Mouse (Mus musculus): Measurements from ENCODE around the gene Tox3.
A peak's percentile ranks its signal among the peaks of the same experiment; 100 is the strongest.

The Tox3 gene

DNA sequence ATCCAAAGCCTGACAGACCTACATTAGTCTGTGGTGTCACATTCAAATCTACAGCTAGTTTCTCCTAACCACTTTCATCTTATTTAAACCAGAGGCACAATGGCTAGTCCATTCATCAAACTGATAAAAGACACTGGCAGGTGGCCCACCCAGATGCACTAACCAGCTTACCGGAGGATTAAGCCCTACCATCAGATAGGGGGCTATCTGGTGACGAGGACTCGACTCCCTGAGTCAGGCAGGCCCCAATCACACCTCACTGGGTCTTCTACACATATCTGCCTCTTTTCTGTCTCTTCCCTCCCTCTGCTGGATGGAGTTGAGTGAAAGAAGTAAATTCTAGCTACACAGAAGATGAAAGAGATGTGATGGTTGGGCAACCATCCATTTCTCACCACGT lies 24.3 kb downstream of the Tox3 start:
- DNase-seq (ENCODE audit: low spot score) = no peak

DNA sequence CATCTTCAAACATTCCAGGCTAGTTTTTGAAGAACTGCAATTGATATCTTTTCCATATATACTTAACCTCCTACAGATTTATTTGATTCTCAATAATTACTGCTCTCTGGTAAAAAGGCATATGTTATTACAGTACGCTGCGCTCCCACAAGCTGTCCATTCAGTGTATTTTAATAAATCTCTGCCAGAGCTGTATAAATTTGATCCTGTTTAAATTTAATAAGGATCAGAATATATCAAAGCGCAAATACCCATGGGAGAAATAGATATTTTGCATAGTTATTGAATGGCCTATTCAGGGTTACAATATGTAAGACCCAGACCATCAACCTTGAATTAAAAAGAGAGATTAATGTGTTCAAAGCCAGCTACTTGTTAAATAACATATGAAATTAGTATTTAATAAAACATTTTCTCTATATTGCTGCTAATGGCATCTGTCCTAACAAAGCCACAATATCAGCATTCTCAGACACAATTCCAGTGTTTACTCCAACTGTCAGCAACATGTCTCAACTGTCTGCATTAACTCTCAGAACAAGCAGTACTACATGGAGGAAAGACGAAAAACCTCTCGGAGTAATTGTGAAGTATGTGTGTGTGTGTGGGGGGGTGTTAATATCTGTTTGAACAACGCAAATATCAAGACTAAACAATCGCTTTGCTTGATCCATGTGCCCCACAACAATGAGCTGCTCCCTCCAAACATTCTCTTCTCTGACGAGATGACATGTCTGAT lies 25.3 kb downstream of the Tox3 start:
- DNase-seq (ENCODE audit: low spot score) = no peak

DNA sequence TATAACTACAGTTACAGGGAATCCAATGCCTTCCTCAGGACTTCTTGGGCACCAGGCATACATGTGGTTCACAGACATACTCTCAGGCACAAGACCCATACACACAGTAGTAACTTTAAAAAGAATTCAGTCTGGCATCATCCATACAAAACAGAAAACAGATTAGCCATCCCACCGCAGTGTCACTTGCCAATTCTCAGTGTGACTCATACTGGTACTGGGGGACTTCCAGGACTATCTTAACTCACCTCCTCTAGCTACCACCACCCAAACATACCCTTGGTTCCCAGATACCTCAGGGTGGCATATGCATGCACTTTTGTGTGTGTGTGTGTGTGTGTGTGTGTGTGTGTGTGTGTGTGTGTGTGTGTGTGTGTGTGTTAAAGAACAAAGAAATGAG lies 26.9 kb downstream of the Tox3 start:
- DNase-seq (ENCODE audit: low spot score) = no peak

DNA sequence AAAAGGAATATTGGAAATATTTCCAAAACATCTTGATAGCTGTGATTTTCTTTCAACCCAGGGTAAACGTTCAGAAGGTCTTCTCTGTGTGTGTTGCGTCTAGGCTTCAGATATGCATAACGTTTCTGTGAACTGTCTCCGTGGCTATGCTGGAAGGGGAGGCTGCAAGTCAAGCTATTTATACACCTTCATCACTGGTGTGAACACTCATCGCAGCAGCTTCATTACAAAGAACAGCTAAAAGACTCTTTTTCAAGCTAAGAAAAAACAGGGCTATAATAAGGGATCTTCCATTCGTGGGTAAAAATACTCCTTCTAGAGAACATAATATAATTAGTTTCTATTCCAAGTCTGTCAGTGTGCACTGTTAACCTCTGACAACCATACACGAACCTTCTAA lies 33.8 kb downstream of the Tox3 start:
- DNase-seq (ENCODE audit: low spot score) = no peak

DNA sequence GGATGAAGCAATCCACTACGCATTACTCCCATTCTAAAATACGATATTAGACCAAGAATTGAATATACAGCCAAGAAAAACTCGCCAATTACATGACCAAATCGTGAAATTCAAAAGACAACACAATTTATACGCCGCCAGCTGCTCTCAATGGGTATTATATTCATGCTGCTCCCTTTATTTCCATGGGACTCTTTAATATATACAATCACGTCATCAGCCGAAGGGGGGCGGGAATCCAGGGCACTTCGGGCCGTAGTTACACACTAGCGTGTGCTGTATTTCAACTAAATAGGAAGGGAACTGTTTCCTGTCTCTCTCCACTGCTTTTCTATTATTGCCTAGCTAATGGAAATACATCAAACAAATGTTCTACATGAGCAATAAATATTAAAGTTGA lies 45.2 kb downstream of the Tox3 start:
- DNase-seq (ENCODE audit: low spot score) = peak; percentile 38

DNA sequence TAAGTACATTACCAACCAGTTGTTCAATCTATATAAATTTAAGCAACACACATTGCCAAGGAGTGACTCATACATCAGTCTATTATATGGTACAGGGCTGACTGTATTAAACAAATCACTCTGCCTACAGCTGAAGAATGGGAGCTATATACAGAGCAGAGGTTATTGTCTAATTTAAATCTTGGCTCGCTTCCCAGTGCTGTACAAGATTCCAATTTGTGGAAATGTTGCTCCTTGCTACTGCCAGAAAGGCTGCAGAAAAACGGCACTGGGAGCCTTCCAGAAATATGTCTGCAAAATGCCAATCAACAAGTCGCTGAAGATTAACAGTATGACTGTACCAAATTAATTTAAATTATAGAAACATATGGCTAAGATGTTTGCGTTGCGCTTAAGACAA lies 45.9 kb downstream of the Tox3 start:
- no peak for DNase-seq (ENCODE audit: low spot score)

DNA sequence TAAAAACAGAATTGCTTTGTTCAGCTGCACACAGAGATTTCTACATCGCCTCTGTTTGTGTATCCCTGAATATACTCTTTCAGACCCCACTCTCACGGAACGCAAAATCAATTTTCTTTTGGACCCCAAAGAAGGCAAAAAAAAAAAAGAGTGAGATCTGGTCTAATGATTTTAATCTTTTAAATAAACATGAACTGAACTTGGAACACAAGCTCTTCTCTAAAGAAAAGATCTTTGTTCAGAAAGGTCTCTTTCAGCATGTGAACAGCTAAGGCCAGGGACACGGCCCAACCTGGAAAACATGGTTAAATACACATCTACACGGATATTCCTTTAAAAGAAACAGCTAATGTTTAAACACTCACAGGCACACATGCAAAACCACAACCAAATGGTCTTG lies 46.6 kb downstream of the Tox3 start:
- DNase-seq (ENCODE audit: low spot score) = no peak

DNA sequence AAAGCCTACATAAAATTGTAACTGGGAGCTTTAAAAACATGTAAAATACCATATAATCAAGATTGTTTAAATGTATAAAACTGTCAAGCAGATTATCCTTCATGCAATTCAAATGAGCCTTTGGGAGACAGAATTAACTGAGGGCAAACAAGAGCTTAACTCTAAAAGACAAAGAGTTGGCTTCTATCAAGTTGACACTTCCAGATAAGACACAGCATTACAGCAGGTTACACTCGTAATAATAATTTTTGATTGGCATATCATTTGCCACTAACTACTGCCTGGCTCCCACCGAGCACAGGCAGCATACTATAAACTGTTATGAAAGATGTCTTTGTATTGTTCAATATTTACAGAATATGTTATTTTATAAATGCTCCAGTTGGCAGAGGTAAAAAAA lies 47.2 kb downstream of the Tox3 start:
- no peak for DNase-seq (ENCODE audit: low spot score)

DNA sequence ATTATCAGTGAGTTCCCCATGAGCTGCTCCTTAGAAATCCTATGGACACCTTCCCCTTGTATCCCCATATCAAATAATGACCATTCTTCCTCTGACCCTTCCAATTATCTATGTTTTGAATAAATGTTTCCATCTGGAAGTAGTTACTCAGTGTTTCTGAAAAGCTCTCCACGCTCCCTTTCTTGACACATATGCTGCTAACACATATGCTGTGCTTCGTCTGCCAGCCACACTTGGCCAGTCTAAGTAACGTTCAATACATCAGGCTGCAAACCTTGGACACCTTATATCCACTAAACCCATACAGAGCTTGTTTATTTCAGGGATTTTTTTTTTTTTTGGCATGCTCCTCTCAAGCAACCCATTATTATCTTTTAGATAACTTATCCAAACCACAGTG lies 54.1 kb downstream of the Tox3 start:
- DNase-seq (ENCODE audit: low spot score) = no peak

DNA sequence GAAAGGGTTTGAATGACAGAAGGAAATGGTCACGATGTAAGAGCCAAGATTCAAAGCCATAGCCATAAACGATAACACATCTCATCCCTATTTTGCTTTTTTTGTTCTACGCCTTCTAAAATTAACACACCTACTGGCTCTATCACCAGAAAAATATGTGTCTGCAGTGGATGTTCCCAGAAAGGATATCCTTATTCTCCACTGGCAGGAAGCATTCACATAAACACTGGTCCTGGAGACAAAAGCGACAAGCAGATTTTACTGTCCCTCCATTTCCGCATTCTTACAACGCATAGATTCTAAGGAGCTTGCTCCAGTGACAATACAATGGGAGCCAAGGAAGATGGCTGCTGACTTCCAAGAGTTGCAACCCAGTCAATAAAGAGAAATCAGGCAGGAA lies 57.3 kb downstream of the Tox3 start:
- peak; percentile 7 for DNase-seq (ENCODE audit: low spot score)

DNA sequence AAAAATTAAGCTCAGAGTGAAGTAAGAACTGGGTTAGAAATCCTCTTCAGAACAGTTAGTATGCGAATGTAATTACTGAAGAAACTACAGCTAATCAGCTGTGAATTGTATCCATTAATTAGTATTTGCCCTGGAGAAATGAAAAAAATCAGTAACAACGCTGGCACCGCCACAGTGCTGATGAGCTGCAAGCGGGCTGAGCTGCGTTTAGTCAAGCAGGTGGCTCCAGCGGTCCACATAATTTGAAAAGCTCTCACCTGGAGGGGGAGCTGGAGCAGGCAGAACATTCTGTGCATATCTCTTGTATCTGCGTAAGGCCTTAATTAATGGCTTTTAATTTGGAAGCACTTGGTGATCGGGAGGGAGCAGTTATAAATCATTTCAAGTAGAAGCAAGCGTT lies 71.4 kb downstream of the Tox3 start:
- DNase-seq (ENCODE audit: low spot score) = no peak

DNA sequence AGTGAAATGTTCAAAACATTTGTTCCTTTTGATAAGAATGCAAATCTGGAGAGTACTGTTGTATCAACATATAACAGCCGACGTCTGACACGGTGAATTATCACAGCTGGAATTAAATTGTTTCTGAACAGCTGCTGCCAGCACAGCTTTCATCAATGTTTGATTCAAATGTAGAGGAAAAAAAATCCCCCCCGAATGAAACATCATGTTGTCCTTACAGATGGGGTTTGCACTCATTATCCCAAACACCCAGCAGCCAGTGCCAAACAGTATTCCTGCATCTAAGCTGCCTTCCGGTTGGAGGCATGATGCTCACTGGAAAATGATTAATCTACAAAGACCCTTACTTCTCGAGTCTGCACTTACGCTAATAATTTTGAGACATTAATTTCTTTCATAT lies 75.0 kb downstream of the Tox3 start:
- no peak for DNase-seq (ENCODE audit: low spot score)

DNA sequence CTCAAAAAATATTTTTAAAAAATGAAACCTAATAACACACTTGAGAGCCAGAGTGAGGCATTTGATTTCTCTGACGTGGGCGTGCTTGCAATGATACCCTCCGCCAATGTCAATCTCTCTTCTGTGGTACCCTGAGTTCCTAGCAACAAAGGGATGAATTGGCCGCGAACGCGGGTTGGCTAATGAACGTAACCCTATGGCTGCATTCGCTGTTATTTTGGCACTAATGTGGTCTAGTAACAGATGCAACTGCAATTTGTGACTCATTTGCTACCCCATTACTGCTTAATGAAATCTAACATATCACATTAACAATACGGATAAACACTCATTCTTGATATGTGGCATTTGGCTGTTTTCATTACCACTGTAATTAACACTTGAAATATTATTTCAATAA lies 76.2 kb downstream of the Tox3 start:
- DNase-seq (ENCODE audit: low spot score) = no peak

DNA sequence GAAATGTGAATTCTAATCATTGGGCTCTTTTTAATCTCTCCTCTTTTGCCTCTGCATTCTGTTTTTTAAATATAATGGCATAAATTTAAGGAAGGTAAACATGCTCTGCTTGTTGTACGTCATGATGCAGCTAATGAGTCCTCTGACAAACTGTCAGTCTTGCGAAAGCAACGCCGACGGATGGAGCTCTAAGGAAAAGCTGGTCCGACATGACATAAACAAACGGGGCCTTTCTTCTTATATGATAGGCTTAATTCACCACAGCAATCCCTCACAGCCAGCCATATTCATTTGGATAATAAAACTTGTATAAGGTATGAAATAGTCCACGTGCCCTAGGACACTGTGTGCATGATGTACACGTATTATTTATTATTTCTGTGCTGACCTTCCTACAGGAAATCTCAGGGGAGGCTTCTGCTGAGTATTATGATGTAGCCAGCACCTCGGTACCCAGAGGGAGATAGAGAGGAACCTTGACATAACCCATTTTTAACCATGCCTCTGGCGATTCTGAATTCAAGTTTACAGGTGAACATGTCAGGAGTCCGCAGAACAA lies 80.4 kb downstream of the Tox3 start:
- no peak for DNase-seq (ENCODE audit: low spot score)

DNA sequence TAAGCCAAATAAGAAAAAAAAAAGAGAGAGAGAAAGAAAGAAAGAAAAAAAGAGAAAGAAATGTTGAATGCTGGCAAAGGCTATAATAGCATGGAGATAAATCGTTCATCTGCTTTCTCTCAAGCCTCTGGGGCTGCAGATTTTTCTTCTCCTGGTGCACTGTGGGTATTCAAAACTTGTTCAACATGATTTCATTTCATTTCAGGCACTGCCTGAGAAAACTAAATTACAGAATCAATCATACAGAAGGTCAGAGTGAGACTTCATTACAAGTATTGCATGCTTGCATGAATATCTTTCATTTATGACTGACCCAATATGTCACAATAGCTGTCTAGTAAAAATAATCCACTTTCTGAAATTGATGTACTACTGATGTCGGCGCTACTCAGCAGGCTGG lies 81.2 kb downstream of the Tox3 start:
- DNase-seq (ENCODE audit: low spot score) = no peak

DNA sequence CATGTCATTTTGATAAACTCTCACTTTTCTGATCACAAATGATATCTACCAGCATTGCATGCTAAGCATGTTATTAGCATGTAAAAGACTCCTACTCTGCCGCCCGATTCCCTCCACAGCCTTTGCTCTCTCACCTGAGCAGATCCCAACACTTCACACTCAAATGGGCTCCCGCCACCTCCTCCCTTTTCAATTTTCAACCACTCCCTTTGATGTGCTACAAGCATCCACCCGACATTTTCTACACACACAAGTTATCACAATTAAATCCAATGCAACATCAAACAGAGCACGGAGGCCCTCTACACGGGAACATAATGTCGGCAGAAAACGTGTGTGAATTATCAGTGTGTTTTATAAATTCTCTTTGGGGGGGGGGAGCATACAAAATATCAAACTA lies 81.9 kb downstream of the Tox3 start:
- DNase-seq (ENCODE audit: low spot score) = no peak

DNA sequence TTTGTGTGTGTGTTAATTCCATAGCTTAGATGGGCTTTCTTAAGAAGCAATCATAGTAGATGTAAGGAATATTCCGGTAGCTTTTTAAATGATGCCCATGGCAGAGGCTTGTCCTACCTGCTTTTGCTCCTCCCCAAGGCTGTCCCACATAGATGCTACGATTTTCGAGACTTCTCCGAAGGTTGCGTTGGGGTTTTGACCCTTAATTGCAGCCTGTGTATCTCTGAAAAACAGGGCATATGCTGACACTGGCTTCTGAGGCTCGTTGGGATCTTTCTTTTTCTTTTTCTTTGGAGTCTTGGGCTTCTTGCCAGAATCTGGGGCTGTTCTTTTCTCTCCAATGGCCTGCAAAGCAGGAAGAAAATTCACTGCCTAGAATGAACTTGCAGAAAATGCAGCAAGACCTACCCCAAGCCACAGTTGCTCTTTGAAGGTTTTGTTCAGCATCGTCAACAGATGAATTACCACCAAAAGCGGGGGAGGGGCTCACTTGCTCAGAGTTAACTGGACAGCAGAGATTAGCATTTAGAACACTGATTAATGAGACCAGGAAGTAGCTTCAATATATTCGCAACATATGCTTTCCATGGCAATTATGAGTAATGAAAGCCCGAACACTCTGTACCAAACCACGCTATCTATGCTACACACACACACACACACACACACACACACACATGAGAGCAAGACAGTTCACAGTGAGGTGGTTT lies 93.8 kb downstream of the Tox3 start:
- no peak for DNase-seq (ENCODE audit: low spot score)

DNA sequence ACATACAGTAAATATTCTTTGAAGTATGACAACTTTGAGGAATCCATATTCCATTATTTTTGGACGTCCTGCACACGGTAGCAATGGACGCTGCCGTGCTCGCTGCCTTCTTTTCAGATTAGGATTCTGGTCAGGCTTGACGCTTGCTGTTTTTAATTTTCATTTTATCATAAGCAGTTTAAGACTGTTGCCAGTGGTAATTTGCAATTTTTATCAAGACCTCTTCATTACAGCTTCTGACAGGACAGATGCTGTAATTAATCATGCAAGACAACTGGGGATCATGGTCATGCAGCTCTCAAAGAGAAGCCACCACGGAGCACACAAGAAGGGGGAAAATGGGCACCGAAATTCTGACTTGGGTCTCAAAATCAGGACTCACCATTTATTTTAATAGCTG lies 101.8 kb downstream of the Tox3 start:
- no peak for DNase-seq (ENCODE audit: low spot score)

DNA sequence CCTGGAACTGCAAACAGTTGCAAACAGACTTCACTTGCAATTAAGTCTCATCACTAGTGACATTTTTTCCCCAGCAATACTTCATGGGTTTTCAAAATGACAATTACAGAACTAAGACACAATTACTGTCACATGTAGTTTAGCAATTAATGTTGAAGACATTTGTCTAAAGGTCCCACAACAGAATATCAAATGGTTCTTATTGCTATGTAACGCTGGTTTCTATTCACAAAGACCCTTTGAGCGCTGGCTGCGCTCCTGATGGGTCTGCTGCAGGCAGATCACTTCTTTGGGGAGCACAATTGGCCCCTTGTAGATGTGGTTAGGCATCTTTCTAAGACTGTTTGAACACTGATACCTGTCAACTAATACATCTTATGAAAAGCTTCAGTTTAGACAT lies 102.3 kb downstream of the Tox3 start:
- no peak for DNase-seq (ENCODE audit: low spot score)

DNA sequence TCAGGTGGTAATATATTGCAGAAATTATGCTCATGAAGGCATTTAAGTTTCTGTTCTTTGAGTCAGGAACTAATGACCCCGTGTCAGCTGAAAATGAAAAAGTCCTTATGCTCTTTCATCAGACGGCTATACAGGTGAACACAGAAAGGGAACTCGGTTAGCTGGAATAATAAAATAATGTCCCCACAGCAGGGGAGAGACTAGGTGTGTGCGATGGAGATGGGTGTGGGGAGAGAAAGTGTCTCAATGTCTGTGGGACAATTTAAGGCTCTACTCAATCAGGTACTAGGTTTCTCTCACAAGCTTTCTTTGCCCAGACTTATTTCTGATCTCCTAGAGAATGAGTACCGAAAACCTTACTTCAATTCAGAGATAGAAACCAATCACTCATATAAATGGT lies 103.0 kb downstream of the Tox3 start:
- no peak for DNase-seq (ENCODE audit: low spot score)

DNA sequence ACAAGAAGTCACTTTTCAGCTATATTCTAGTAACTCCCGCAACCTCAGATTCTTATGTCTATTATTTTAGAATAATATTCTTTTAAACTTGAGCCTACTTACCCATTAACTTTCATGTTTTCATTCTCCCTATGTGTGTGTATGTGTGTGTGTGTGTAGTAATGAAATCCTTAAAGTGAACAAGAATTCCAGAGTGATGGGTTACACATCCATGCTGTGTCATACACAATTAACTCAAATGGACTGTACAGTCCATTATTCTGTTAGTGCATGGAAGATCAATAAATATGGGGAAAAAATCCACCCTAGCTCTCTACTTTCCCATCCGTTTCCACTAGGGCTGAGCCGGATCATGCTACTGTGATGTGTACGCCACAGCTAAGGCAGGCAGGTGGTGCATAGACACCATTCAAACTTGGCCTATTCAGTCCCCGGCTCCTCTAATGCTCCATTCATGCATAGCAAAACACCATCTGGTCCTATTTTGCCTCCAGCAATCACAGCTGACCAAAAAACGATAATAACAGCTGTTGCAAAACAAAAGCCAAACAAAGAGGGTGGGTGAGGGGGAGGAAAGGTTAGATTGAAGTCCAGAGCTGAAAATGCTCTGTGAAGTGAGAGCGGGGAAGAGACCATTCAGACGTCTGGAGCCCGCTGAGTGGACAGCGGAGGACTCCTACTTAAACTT lies 103.5 kb downstream of the Tox3 start:
- DNase-seq (ENCODE audit: low spot score) = no peak

DNA sequence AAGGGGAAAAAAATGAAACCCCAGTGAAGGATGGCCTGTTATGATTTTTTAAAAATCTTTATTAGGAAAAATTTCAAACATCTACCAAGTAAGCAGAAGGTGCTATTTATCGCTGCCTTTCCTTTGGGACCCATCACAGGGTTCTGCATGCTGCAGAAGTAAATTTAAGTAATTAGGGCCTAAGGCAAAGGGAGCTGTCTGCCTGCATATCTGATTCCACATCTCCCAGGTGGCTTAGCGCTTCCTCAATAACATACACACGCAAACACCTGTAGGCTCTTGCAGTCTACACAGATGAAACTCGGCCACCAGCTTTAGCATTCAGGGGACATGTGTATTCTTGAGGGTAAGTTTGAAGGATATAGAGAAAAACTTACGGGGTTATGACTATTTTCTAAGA lies 104.2 kb downstream of the Tox3 start:
- DNase-seq (ENCODE audit: low spot score) = no peak

DNA sequence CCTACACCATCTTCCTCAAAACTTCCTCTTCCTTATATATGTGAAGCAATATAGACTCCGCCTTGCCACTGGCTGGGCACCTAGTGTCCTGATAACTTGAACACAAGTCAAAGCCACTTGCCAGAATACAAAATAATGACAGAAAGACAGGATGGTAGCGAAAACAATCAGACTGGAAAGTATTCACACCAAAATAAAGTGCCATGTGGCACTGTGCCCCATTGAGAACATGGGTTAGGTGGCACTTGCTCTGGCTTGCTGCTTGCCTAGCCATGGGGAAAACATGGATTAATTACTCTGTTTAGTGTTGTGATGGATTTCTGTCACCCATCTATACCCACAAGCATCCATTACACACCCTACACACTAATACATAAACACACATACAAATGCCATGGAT lies 105.8 kb downstream of the Tox3 start:
- DNase-seq (ENCODE audit: low spot score) = no peak

All from lung, postnatal 25 days (tissue).